Mouse (Mus musculus): ENCODE results near the gene Oas1a. TPM values are rescaled to one million over a fixed set of nuclear protein-coding genes. Genes with fewer than 3 reads are reported as not detected.
"Not testable (repeated sequence)": the region's sequence is repeated elsewhere in the genome, so short reads cannot be mapped to it uniquely, and the experiment has no call there.

Gene Oas1a
- polyA plus RNA-seq (2014; fragmentation: Nextera tagmentation; extraction: Ambion mirVana): 0.82 and 0.91 TPM in 2 replicates

DNA sequence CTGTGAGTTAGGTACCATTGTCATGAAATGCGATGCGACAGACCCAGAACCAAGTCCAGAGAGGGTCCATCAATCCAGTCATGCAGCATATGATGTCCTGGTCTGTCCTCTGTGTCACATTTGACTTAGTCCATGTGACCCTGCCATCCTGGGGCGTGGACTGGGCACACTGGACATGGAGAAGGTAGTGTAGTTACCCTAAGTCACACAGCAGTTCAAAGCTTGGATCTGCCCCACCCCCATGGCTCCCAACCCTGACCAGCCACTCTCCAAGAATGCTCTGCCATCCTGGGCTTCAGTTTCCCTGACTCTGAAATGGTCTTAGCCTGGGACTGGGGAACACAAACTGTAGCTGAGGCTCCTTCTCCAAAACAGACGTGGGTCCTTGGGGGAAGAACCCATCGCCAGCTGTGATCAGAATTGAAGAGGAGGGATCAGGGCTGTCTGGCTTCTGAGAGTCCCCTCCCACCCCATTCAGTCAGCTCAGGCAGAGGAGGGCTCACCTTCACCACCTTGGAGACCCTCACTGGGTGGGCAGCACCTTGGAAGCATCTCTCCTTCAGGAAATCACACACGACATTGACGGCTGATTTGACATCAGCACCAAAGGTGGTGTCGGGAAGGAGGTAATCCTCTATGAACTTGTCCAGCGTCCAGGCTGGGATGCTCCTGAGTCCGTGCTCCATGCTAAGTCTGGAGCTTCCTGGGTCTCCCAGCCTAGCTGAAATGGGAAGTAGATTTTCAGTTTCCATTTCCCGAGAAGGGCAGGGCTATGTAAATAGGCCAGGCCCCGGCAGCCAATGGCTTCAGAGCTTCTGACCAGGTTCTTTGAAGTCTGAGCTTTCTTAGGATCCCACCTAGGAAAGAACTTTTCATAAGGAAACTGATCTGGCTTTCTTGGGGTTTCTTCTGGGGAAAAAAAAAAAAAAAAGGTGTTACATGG is at the start of gene Oas1a:
Gene Oas1a (minus strand): TSS at position 731 of the 943 bp plus-strand sequence.
- not testable (repeated sequence) for DNase-seq (ENCODE audit: low spot score); H3K36me3 ChIP-seq (replicated peaks; ENCODE audit: control insufficient read depth, insufficient read depth); H3K4me1 ChIP-seq (replicated peaks; ENCODE audit: control insufficient read depth, insufficient read depth, low read length); H3K27ac ChIP-seq; H3K9me3 ChIP-seq (ENCODE audit: control insufficient read depth, low read length); H3K4me2 ChIP-seq (replicated peaks); H3K4me3 ChIP-seq (replicated peaks; ENCODE audit: low read length); ATAC-seq (ENCODE audit: low FRiP score); H3K9ac ChIP-seq; H3K27me3 ChIP-seq (ENCODE audit: control insufficient read depth, insufficient read depth, low read length)
- 37% methylated on average over 8 of the region's 12 CpGs for WGBS

DNA sequence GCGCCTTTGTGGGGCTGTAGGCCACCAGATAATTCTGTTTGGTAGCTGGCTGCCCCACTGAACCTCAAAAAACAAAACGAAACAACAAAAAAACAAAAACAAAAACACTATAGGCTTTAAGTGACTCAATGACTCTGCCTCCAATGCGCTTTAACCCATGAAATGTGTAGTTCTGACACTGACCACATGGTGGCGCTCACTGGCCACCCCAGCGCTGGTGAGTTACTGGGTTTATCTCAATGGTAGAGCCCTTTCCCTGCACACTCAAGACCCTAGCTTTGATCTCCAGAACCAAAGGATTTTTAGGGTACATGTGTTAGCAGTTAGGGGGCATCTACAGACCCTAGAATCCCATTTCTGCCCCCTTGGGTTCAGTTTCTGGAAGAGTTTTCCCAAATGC is 46.7 kb upstream of the Oas1a start:
- Histone ChIP-seq H3K9me3 (ENCODE audit: control insufficient read depth, low read length) (no peaks in the 10 kb centered on the region), H3K36me3 (replicated peaks; ENCODE audit: control insufficient read depth, insufficient read depth) (peaks cover 3% of the 10 kb centered on the region; the same call in 1 of the 2 replicates), H3K4me3 (replicated peaks; ENCODE audit: low read length) (no peak overlapping the region), H3K4me1 (replicated peaks; ENCODE audit: control insufficient read depth, insufficient read depth, low read length) (no peaks in the 10 kb centered on the region), H3K27ac (no peak overlapping the region), H3K27me3 (ENCODE audit: control insufficient read depth, insufficient read depth, low read length) (no peaks in the 10 kb centered on the region), H3K9ac (no peak overlapping the region), H3K4me2 (replicated peaks) (no peak overlapping the region)
- ATAC-seq (ENCODE audit: low FRiP score) (no peak), DNase-seq (ENCODE audit: low spot score) (peak; percentile 87)
- 19% methylated on average over 5 of the region's 5 CpGs for WGBS

DNA sequence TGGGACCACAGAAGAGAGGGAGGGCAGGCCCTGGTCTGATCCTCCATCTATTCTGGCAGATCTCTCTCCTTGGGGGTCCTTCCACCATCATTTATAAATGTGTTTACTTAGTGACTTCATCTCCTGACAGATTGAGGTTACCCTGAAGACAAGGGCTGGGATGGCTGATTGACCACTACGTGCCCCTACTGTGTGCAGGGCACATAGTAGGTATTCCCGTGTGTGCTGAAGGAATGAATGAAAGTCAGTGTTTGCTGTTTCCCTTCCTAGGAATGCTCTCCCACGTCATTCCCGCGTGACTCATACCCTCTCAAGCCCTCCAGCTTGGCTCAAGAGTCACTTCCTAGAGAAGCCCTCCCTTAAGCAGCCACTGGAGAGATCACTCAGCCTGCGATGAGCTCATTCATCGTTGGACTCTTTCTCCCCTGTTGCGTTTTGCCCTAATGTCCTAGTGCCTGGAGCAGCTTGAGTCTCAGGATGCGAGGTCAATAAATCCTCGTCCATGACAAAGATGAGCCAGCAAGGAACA is 45.0 kb upstream of the Oas1a start:
- Histone ChIP-seq H3K36me3 (replicated peaks; ENCODE audit: control insufficient read depth, insufficient read depth) (no peaks in the 10 kb centered on the region; the same call in 1 of the 2 replicates), H3K9me3 (ENCODE audit: control insufficient read depth, low read length) (no peaks in the 10 kb centered on the region), H3K4me2 (replicated peaks) (no peak overlapping the region), H3K27ac (no peak overlapping the region), H3K9ac (no peak overlapping the region), H3K27me3 (ENCODE audit: control insufficient read depth, insufficient read depth, low read length) (no peaks in the 10 kb centered on the region), H3K4me3 (replicated peaks; ENCODE audit: low read length) (no peak overlapping the region), H3K4me1 (replicated peaks; ENCODE audit: control insufficient read depth, insufficient read depth, low read length) (no peaks in the 10 kb centered on the region)
- WGBS: 78% methylated on average over 10 of the region's 10 CpGs
- DNase-seq (ENCODE audit: low spot score) (no peak), ATAC-seq (ENCODE audit: low FRiP score) (no peak)

DNA sequence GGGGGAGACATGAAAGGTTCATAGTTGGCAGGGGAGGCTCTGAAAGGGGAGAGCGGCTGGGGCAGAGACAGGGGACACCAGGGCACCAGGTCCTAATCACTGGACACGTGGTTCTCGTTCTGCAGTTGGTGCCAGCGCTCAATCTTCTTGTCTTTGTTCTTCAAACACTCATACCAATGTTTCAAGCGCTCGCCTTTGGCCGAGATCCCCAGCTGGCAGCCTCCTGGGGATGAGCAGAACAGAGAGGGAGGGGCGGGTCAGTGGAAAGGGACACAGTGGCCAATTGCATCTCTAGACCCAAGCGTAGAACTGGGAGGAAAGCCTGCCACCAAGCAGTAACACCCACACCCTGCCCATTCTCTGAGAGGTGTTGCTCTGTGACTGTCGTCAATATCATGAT is 34.8 kb upstream of the Oas1a start:
- H3K27ac ChIP-seq: no peak overlapping the region
- H3K4me3 ChIP-seq (replicated peaks; ENCODE audit: low read length): no peak overlapping the region
- H3K36me3 ChIP-seq (replicated peaks; ENCODE audit: control insufficient read depth, insufficient read depth): no peaks in the 10 kb centered on the region
- H3K9ac ChIP-seq: no peak overlapping the region
- no peak for ATAC-seq (ENCODE audit: low FRiP score)
- H3K9me3 ChIP-seq (ENCODE audit: control insufficient read depth, low read length): no peaks in the 10 kb centered on the region
- WGBS: 72% methylated on average over 10 of the region's 10 CpGs
- H3K4me2 ChIP-seq (replicated peaks): no peak overlapping the region
- no peaks in the 10 kb centered on the region for H3K27me3 ChIP-seq (ENCODE audit: control insufficient read depth, insufficient read depth, low read length)
- DNase-seq (ENCODE audit: low spot score): no peak
- no peaks in the 10 kb centered on the region for H3K4me1 ChIP-seq (replicated peaks; ENCODE audit: control insufficient read depth, insufficient read depth, low read length)

DNA sequence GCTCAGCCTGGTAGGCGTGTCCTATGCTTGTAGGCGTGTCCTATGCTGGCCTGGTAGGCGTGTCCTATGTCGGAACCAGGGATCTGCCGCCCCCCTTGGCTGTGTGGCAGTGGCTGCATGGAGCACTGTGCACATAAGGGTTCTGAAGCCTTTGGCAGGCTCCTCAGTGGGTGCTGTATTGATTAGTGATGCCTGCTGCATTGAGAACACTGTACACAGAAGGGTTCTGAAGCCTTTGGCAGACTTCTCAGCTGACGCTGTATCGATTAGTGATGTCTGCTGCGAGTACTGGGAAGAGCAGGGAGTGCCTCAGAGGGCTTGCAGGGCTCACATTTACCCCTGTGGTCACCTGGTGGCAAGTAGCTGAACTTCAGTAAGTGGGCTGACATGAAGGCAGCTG is 31.3 kb upstream of the Oas1a start:
- DNase-seq (ENCODE audit: low spot score): no peak
- 49% methylated on average over 8 of the region's 8 CpGs for WGBS
- H3K9ac ChIP-seq: no peak overlapping the region
- no peaks in the 10 kb centered on the region for H3K4me1 ChIP-seq (replicated peaks; ENCODE audit: control insufficient read depth, insufficient read depth, low read length)
- no peaks in the 10 kb centered on the region for H3K9me3 ChIP-seq (ENCODE audit: control insufficient read depth, low read length)
- H3K4me3 ChIP-seq (replicated peaks; ENCODE audit: low read length): no peak overlapping the region
- H3K27me3 ChIP-seq (ENCODE audit: control insufficient read depth, insufficient read depth, low read length): no peaks in the 10 kb centered on the region
- H3K36me3 ChIP-seq (replicated peaks; ENCODE audit: control insufficient read depth, insufficient read depth): no peaks in the 10 kb centered on the region
- H3K4me2 ChIP-seq (replicated peaks): no peak overlapping the region
- no peak for ATAC-seq (ENCODE audit: low FRiP score)
- H3K27ac ChIP-seq: no peak overlapping the region

DNA sequence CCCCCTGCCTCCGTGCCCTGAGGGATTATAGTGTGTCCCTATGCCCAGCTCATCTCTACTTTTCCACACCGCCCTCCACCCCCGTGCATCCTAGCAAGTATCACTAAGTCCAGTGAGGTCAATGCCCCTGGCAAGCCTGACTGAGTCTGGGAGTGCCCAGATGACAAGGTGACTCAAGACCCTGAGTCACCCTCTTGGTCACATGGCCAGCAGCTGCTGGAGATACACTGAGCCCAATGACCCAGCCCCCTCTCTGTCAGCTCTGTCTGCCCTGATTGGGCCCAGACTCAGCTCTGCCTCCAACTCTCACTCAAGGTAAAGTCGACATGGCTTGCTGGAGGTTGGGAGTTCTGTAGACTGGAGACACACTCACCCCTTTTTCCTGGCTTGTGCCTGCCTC is 30.5 kb upstream of the Oas1a start:
- H3K9me3 ChIP-seq (ENCODE audit: control insufficient read depth, low read length): no peaks in the 10 kb centered on the region
- H3K9ac ChIP-seq: no peak overlapping the region
- DNase-seq (ENCODE audit: low spot score) (no peak), ATAC-seq (ENCODE audit: low FRiP score) (no peak)
- no peak overlapping the region for H3K27ac ChIP-seq
- H3K4me3 ChIP-seq (replicated peaks; ENCODE audit: low read length): no peak overlapping the region
- WGBS: 84% methylated on average over 4 of the region's 4 CpGs
- H3K36me3 ChIP-seq (replicated peaks; ENCODE audit: control insufficient read depth, insufficient read depth): no peaks in the 10 kb centered on the region
- no peak overlapping the region for H3K4me2 ChIP-seq (replicated peaks)
- H3K27me3 ChIP-seq (ENCODE audit: control insufficient read depth, insufficient read depth, low read length): no peaks in the 10 kb centered on the region
- H3K4me1 ChIP-seq (replicated peaks; ENCODE audit: control insufficient read depth, insufficient read depth, low read length): no peaks in the 10 kb centered on the region

DNA sequence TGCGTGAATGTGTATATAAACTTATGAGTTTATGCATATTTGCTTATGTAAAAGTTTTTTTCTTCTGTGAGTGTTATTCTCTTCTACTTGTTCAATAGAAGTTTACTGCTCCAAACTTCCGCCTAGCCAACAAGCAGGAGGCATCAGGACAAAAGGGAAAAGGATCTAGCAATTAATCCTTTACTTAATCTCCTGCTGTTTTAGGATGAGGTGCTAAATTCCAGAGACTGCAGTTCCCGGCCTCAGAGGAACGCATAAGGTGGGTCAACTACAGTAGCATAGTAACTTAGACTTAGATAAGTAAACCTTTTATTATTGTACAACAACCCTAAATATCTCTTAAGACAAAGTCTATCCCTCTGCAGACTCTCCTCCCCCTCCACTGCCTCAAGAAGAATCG is 26.6 kb upstream of the Oas1a start:
- no peak for DNase-seq (ENCODE audit: low spot score)
- Histone ChIP-seq H3K9ac (no peak overlapping the region), H3K4me1 (replicated peaks; ENCODE audit: control insufficient read depth, insufficient read depth, low read length) (no peaks in the 10 kb centered on the region), H3K4me3 (replicated peaks; ENCODE audit: low read length) (no peak overlapping the region), H3K27ac (no peak overlapping the region), H3K4me2 (replicated peaks) (no peak overlapping the region), H3K27me3 (ENCODE audit: control insufficient read depth, insufficient read depth, low read length) (no peaks in the 10 kb centered on the region), H3K9me3 (ENCODE audit: control insufficient read depth, low read length) (no peaks in the 10 kb centered on the region), H3K36me3 (replicated peaks; ENCODE audit: control insufficient read depth, insufficient read depth) (no peaks in the 10 kb centered on the region)
- 25% methylated on average over 5 of the region's 5 CpGs for WGBS
- no peak for ATAC-seq (ENCODE audit: low FRiP score)

DNA sequence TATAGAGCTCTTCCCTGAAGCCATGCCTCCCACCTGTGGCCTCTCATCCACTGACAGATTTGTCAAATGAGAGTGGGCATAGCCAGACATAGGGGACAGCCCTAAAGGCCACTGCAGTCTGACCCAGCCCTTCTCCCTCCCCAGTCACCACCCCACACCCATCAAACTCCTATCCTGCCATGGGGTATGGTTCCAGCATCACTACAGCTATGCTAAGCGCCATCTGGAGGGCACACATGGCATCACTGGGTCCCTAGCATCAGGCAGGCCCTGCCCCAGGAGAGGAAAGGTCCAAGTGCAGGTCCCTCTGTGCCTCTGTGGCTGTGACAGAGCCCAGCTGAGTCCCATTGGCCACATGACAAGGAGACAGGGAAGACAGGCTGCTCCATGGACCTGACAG is 19.7 kb upstream of the Oas1a start:
- H3K4me3 ChIP-seq (replicated peaks; ENCODE audit: low read length): no peak overlapping the region
- DNase-seq (ENCODE audit: low spot score): no peak
- H3K9me3 ChIP-seq (ENCODE audit: control insufficient read depth, low read length): no peaks in the 10 kb centered on the region
- H3K27me3 ChIP-seq (ENCODE audit: control insufficient read depth, insufficient read depth, low read length): no peaks in the 10 kb centered on the region
- no peaks in the 10 kb centered on the region for H3K4me1 ChIP-seq (replicated peaks; ENCODE audit: control insufficient read depth, insufficient read depth, low read length)
- no peaks in the 10 kb centered on the region for H3K36me3 ChIP-seq (replicated peaks; ENCODE audit: control insufficient read depth, insufficient read depth)
- 0% methylated on average over 1 of the region's 1 CpGs for WGBS
- H3K4me2 ChIP-seq (replicated peaks): no peak overlapping the region
- no peak overlapping the region for H3K27ac ChIP-seq
- no peak for ATAC-seq (ENCODE audit: low FRiP score)
- H3K9ac ChIP-seq: no peak overlapping the region

DNA sequence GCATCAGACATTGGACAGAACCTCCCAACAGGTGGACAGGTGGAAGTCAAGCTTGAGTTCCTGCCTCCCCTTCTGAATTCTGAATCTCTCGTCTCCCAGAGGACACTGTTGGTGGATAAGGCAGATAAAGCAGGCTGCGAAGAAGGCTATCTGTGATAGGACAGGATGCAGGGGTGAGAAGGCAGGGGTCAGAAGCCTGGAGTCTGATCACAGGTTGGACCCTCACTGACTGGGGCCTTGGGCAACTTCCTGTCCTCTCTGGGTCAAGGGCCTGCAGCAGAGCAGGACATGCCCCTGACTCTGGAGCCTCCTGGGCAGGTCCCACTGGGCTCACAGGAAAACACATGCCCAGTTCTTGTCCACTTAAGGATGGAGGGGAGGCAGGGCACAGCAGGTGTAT is 19.0 kb upstream of the Oas1a start:
- H3K9me3 ChIP-seq (ENCODE audit: control insufficient read depth, low read length); H3K4me1 ChIP-seq (replicated peaks; ENCODE audit: control insufficient read depth, insufficient read depth, low read length); ATAC-seq (ENCODE audit: low FRiP score); H3K27me3 ChIP-seq (ENCODE audit: control insufficient read depth, insufficient read depth, low read length); H3K27ac ChIP-seq; H3K4me3 ChIP-seq (replicated peaks; ENCODE audit: low read length); H3K36me3 ChIP-seq (replicated peaks; ENCODE audit: control insufficient read depth, insufficient read depth); DNase-seq (ENCODE audit: low spot score); H3K9ac ChIP-seq; H3K4me2 ChIP-seq (replicated peaks): not testable (repeated sequence)
- WGBS: 75% methylated on average over 2 of the region's 2 CpGs

All from hindbrain, embryonic 14.5 days (tissue).